Comparison of ENCODE assay signal across 8 mouse cellular contexts in the genomic region with DNA sequence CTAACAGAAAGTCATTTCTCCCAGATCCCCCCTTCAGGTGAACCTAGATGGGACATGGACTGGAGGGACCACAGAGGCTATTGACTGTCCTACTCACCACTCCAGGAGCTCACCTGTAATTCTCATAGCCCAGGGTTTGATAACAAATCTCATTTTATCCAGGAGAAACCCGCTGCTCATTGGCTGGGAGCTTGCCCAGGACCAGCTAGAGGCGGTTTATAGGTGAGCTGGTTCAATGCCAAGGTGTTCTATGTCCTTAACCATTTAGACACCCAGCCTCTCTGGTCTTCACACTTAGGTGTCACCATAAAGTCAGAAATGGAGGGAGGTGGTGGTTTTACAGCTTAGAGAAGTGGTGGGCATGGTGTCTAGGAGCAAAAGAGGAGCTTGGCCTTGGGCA. TPM values are rescaled to one million over a fixed set of nuclear protein-coding genes. Genes with fewer than 3 reads are reported as not detected.
A peak's percentile ranks its signal among the peaks of the same experiment; 100 is the strongest.
DNase-seq lines count a peak whose midpoint lies in the region; ATAC-seq and TF ChIP-seq lines count a peak whose summit lies in the region.

No protein-coding gene starts in this region.

- H3K27ac ChIP-seq in layer of hippocampus, adult 2 months: peak overlapping the region; percentile 99; the same call in 1 of the 2 replicates
- H3K27ac ChIP-seq in forebrain, embryonic 10.5 days: peak overlapping the region; percentile 99
- peak overlapping the region; percentile 99; the same call in 1 of the 2 replicates for H3K27ac ChIP-seq in kidney, embryonic 16.5 days (ENCODE audit: low read length)
- H3K27ac ChIP-seq in neural tube, embryonic 14.5 days (ENCODE audit: low read depth, low read length): no peak overlapping the region

- H3K9ac ChIP-seq in kidney, embryonic 16.5 days (replicated peaks; ENCODE audit: low read length): no peak overlapping the region; the same call in 1 of the 2 replicates
- H3K9ac ChIP-seq in neural tube, embryonic 14.5 days (replicated peaks; ENCODE audit: low read depth, low read length): no peak overlapping the region

- 0 out of 2 replicates have a peak, but pooled peaks cover 13% of the 10 kb centered on the region for H3K27me3 ChIP-seq in forebrain, embryonic 10.5 days (ENCODE audit: poor library complexity, severe bottlenecking)
- no peaks in the 10 kb centered on the region for H3K27me3 ChIP-seq in kidney, embryonic 16.5 days (ENCODE audit: insufficient read depth, low read length)
- H3K27me3 ChIP-seq in neural tube, embryonic 14.5 days (ENCODE audit: control insufficient read depth, insufficient read depth, low read length): no peaks in the 10 kb centered on the region

- no peak for TF ChIP-seq CTCF in layer of hippocampus, adult 2 months (conservative IDR thresholded peaks at IDR 0.05)

- no peak for ATAC-seq in kidney, embryonic 16.5 days (ENCODE audit: low FRiP score, low TSS enrichment)
- ATAC-seq in neural tube, embryonic 14.5 days (ENCODE audit: low read depth): no peak
- no peak for ATAC-seq in granulocyte monocyte progenitor cell, adult 5-6 weeks (replicated peaks; ENCODE audit: poor library complexity, severe bottlenecking)

- peak overlapping the region; percentile 84; the same call in 1 of the 2 replicates for H3K4me3 ChIP-seq in layer of hippocampus, adult 2 months
- H3K4me3 ChIP-seq in forebrain, embryonic 10.5 days: peak overlapping the region; percentile 86
- H3K4me3 ChIP-seq in kidney, embryonic 16.5 days (ENCODE audit: low read length): peak overlapping the region; percentile 84
- peak overlapping the region; percentile 68 for H3K4me3 ChIP-seq in neural tube, embryonic 14.5 days (ENCODE audit: low read depth, low read length)

- H3K36me3 ChIP-seq in forebrain, embryonic 10.5 days (replicated peaks): peaks cover 28% of the 10 kb centered on the region
- H3K36me3 ChIP-seq in kidney, embryonic 16.5 days (ENCODE audit: insufficient read depth, low read length): no peaks in the 10 kb centered on the region
- no peaks in the 10 kb centered on the region for H3K36me3 ChIP-seq in neural tube, embryonic 14.5 days (ENCODE audit: control insufficient read depth, insufficient read depth, low read length)

- WGBS in forebrain, embryonic 10.5 days: 77% methylated on average over 2 of the region's 2 CpGs
- WGBS in kidney, embryonic 16.5 days: 81% methylated on average over 2 of the region's 2 CpGs
- 73% methylated on average over 2 of the region's 2 CpGs for WGBS in neural tube, embryonic 14.5 days

- no peak for DNase-seq in layer of hippocampus, adult 2 months (ENCODE audit: low spot score in 2 of 2)
- DNase-seq in layer of hippocampus, adult 9-11 months: no peak
- DNase-seq in forebrain, embryonic 10.5 days (ENCODE audit: extremely low spot score, low spot score): no peak
- no peak for DNase-seq in layer of hippocampus, adult 18-20 months (ENCODE audit: low spot score in 2 of 2)
- DNase-seq in gastrocnemius, postnatal 4 days (ENCODE audit: low spot score in 2 of 2): no peak

- H3K4me1 ChIP-seq in forebrain, embryonic 10.5 days: peaks cover 76% of the 10 kb centered on the region
- peaks cover 48% of the 10 kb centered on the region for H3K4me1 ChIP-seq in kidney, embryonic 16.5 days (ENCODE audit: insufficient read depth, low read length)
- peaks cover 19% of the 10 kb centered on the region for H3K4me1 ChIP-seq in neural tube, embryonic 14.5 days (ENCODE audit: control insufficient read depth, insufficient read depth, low read length)

- H3K9me3 ChIP-seq in forebrain, embryonic 10.5 days: no peaks in the 10 kb centered on the region
- H3K9me3 ChIP-seq in kidney, embryonic 16.5 days (ENCODE audit: low read length): no peaks in the 10 kb centered on the region
- no peaks in the 10 kb centered on the region for H3K9me3 ChIP-seq in neural tube, embryonic 14.5 days (ENCODE audit: control insufficient read depth, low read length)

- H3K4me2 ChIP-seq in kidney, embryonic 16.5 days (replicated peaks; ENCODE audit: low read depth, low read length): peak overlapping the region; percentile 60
- peak overlapping the region; percentile 84 for H3K4me2 ChIP-seq in neural tube, embryonic 14.5 days (ENCODE audit: low read depth, low read length)

RNA-seq across cellular contexts. Expression of gene Slc2a1, which starts 0.6 kb away (rescaled TPM):
- 10 to 100 TPM; 94.5 to 96.4 TPM for total RNA-seq in layer of hippocampus, adult 2 months (2021)
- polyA plus RNA-seq in forebrain, embryonic 10.5 days (2016; fragmentation: Nextera tagmentation; extraction: Ambion mirVana): 204 and 222 TPM in 2 replicates
- 98.6 and 98.8 TPM in 2 replicates for polyA plus RNA-seq in kidney, embryonic 16.5 days (2015; fragmentation: Nextera tagmentation; extraction: Ambion mirVana)
- polyA plus RNA-seq in neural tube, embryonic 14.5 days (2014; fragmentation: Nextera tagmentation; extraction: Ambion mirVana): 61.8 and 83.3 TPM in 2 replicates
- total RNA-seq in layer of hippocampus, adult 18-20 months (2021): 10 to 100 TPM; 88.9 to 98.4 TPM
- total RNA-seq in gastrocnemius, postnatal 4 days (2021): 1 to 10 TPM; 5.8 to 7.0 TPM
- 9.0 and 10.2 TPM in 2 replicates for total RNA-seq in granulocyte monocyte progenitor cell, adult 5-6 weeks (2014; fragmentation: Nextera tagmentation)
- total RNA-seq in granulocyte monocyte progenitor cell, adult 5-6 weeks (2017): 6.5 and 12.4 TPM in 2 replicates

Comparison
In these comparisons a context has a peak if more than half of its experiments do, and no peak if none do; other contexts are left out.
1. RNA of gene Slc2a1, which starts 0.6 kb away (total RNA-seq): 88.9 to 98.4 TPM in layer of hippocampus, adult 18-20 months and 94.5 to 96.4 TPM in layer of hippocampus, adult 2 months; 6.5 to 12.4 TPM in granulocyte monocyte progenitor cell, adult 5-6 weeks and 5.8 to 7.0 TPM in gastrocnemius, postnatal 4 days; every median in the first group is over 4 times any median in the second.
2. Peak in every context shown above with its lines, with median percentiles within 50 percentile points of each other: H3K4me3 ChIP-seq.